Mouse (Mus musculus) ES-E14 (cell line): ENCODE measurements around the gene 0610009B22Rik. TPM values are rescaled to one million over a fixed set of nuclear protein-coding genes. Genes with fewer than 3 reads are reported as not detected.

Experiments used
- DNase-seq: peaks from one replicate; pipeline ENCODE4 v3.0.0-alpha.2; 2013; ENCODE audit warnings: low read depth, low spot score
- H3K27ac ChIP-seq: 2 replicates; pipeline ENCODE4 v1.5.1; 2012; ENCODE audit warnings: low read depth, mild to moderate bottlenecking, low read length, moderate library complexity, mixed read lengths; ENCODE audit not compliant: poor library complexity, insufficient read depth, severe bottlenecking
- H3K36me3 ChIP-seq: 2 replicates; pipeline ENCODE4 v1.6.1; 2012; ENCODE audit warnings: mild to moderate bottlenecking, low read length, moderate library complexity, mixed read lengths; ENCODE audit not compliant: control insufficient read depth, poor library complexity, insufficient read depth, severe bottlenecking
- H3K4me1 ChIP-seq, 2 experiments: fragments of 150-350 bp in 1 of 2; sonication (generic) in 1 of 2; 2 replicates each; pipeline ENCODE4 v1.6.1; 2012; ENCODE audit warnings: low read length in 2 of 2, mild to moderate bottlenecking in 1 of 2, mixed read lengths in 1 of 2; ENCODE audit not compliant: control insufficient read depth in 2 of 2, insufficient read depth in 2 of 2, poor library complexity in 1 of 2
- H3K4me3 ChIP-seq, 2 experiments: fragments of 150-350 bp in 1 of 2; sonication (generic) in 1 of 2; 2 replicates each; pipeline ENCODE4 v1.5.1; 2012; ENCODE audit warnings: low read length in 2 of 2, low read depth in 1 of 2, mild to moderate bottlenecking in 1 of 2, mixed read lengths in 1 of 2; ENCODE audit not compliant: insufficient read depth in 1 of 2, poor library complexity in 1 of 2, severe bottlenecking in 1 of 2
- H3K9ac ChIP-seq: 2 replicates; pipeline ENCODE4 v1.6.1; 2012; ENCODE audit warnings: low read depth, mild to moderate bottlenecking, low read length, mixed read lengths; ENCODE audit not compliant: poor library complexity, insufficient read depth, severe bottlenecking
- H3K9me3 ChIP-seq: fragments of 150-350 bp; sonication (generic); 2 replicates; pipeline ENCODE4 v1.6.1; 2012; ENCODE audit warnings: low read depth, mild to moderate bottlenecking, low read length; ENCODE audit not compliant: control insufficient read depth, insufficient read depth
- CHD2 ChIP-seq: IDR thresholded peaks from 2 replicates; pipeline ENCODE4 v1.6.1; 2014; ENCODE audit warnings: mild to moderate bottlenecking, low read depth, low read length, inconsistent platforms
- HCFC1 ChIP-seq: IDR thresholded peaks from 2 replicates; pipeline ENCODE4 v1.6.1; 2012; ENCODE audit warnings: low read length, inconsistent platforms, borderline replicate concordance; ENCODE audit not compliant: insufficient read depth
- MAFK ChIP-seq: IDR thresholded peaks from 2 replicates; pipeline ENCODE4 v1.6.1; 2014; ENCODE audit warnings: mild to moderate bottlenecking, low read depth, low read length, inconsistent platforms; ENCODE audit not compliant: insufficient read depth
- ZC3H11A ChIP-seq: IDR thresholded peaks from 2 replicates; pipeline ENCODE4 v1.6.1; 2012; ENCODE audit warnings: low read depth, mild to moderate bottlenecking, inconsistent platforms, low read length, borderline replicate concordance
- ZNF384 ChIP-seq: IDR thresholded peaks from 2 replicates; pipeline ENCODE4 v1.6.1; 2012; ENCODE audit warnings: low read depth, low read length, inconsistent platforms
- in situ Hi-C, 2 experiments: fragments of 600-800 bp; cut with MboI; formaldehyde crosslinking; loops; one replicate each; pipeline ENCODE4 v1.15.1; 2025; ENCODE audit warnings: low sequenced_read_pairs in 2 of 2, inconsistent platforms in 1 of 2; ENCODE audit not compliant: unreplicated experiment in 2 of 2
- total RNA-seq: library from RNA; depleted of rRNA; stranded (reverse); fragments of 300-350 nt; gene quantifications from 2 replicates; pipeline ENCODE4 v1.2.3, GENCODE M21; 2012; rRNA removed

The 0610009B22Rik gene
- total RNA-seq, 1 experiment, result 38.8 TPM

DNA sequence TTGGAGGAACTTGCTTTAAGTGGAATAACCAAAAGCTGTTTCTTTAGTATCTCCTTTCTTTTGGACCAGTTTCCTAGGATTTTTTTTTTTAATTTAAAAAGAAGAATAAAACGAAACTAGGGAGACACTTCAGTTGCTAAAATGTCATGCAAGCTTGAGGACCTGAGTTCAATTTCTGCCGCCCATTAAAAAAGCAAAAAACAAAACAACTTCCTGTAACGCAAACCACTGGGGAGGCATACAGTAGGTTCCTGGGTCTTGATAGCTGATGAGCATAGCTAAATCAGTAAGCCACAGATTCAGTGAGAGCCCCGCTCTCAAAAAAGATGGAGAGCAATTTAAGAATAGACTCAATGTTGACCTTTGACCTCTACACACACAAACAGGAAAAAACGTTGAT is 50.2 kb downstream of the 0610009B22Rik start:
- Histone ChIP-seq H3K4me1 (peaks cover 5 to 14% of the 10 kb centered on the region in 2 experiments; a peak in 3 of 4 replicates), H3K4me3 (peak overlapping the region in 1 of 2 experiments; percentile 37; a peak in 1 of 4 replicates), H3K36me3 (peaks cover 12% of the 10 kb centered on the region), H3K27ac (peak overlapping the region; percentile 85), H3K9me3 (no peaks in the 10 kb centered on the region), H3K9ac (no peak overlapping the region)
- TF ChIP-seq CHD2, result 0 out of 2 replicates have a peak, but pooled peaks have one; percentile 10
- TF ChIP-seq ZC3H11A, result no peak
- no peak for TF ChIP-seq HCFC1
- no peak for DNase-seq
- in situ Hi-C loops, result no loop called here

DNA sequence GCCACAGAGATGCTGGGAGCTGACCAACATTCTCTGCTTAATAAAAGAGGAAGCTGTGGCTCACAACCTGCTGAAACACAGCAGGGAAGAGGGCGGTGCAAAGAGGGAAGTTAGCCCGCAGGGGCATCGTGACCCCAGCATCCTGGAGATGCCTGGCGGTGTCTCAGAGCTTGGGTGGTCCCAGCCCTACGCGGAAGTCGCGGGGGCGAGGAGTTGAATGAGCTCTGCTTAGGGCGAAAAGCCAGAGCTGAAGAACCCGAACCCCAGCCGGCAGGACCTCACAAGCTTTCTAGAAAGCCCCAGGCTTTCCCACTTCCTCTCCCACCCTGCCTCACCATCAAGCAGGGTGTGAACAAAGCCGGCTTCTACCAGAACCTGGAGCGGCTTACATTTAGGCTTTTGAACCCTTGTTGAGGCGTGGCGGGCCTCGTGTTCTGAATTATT is 50.7 kb downstream of the 0610009B22Rik start:
- in situ Hi-C loops, result no loop called here
- Histone ChIP-seq H3K4me1 (peaks cover 5 to 11% of the 10 kb centered on the region in 2 experiments; a peak in 3 of 4 replicates), H3K9ac (peak overlapping the region; percentile 18; the same call in 1 of the 2 replicates), H3K9me3 (no peaks in the 10 kb centered on the region), H3K27ac (peak overlapping the region; percentile 85), H3K36me3 (peaks cover 8% of the 10 kb centered on the region), H3K4me3 (peak overlapping the region in 1 of 2 experiments; percentile 37; a peak in 3 of 4 replicates)
- DNase-seq, result peak; percentile 90
- no peak for TF ChIP-seq ZNF384
- TF ChIP-seq ZC3H11A, result no peak
- no peak for TF ChIP-seq HCFC1
- no peak for TF ChIP-seq MAFK
- TF ChIP-seq CHD2, result no peak

DNA sequence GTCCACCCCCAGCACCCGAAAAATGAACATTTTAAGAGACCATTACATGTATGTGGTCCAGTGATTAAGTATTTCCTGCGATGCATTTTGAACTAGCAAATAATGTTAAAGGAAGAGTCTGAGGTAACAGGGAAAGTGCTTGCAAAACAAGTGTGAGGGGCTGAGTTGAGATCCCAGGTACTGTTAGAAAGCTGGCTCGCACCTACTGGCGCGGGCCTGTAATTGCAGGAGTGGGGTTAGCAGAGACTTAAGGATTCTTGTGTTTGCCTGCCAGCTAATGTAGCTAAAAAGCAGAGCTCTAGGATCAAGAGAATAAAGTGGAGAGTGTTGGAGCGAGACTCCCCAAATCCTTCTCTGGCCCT is 52.4 kb downstream of the 0610009B22Rik start:
- TF ChIP-seq MAFK (no peak), HCFC1 (no peak), CHD2 (no peak)
- peak overlapping the region; percentile 85 for H3K9ac ChIP-seq
- no peaks in the 10 kb centered on the region for H3K9me3 ChIP-seq
- no peak for DNase-seq
- H3K36me3 ChIP-seq, result peaks cover 9% of the 10 kb centered on the region
- peak overlapping the region; percentile 69 to 93 for H3K4me3 ChIP-seq
- peak overlapping the region; percentile 87 for H3K27ac ChIP-seq
- in situ Hi-C loops, result no loop called here
- H3K4me1 ChIP-seq, result peaks cover 5 to 14% of the 10 kb centered on the region in 2 experiments; a peak in 3 of 4 replicates

DNA sequence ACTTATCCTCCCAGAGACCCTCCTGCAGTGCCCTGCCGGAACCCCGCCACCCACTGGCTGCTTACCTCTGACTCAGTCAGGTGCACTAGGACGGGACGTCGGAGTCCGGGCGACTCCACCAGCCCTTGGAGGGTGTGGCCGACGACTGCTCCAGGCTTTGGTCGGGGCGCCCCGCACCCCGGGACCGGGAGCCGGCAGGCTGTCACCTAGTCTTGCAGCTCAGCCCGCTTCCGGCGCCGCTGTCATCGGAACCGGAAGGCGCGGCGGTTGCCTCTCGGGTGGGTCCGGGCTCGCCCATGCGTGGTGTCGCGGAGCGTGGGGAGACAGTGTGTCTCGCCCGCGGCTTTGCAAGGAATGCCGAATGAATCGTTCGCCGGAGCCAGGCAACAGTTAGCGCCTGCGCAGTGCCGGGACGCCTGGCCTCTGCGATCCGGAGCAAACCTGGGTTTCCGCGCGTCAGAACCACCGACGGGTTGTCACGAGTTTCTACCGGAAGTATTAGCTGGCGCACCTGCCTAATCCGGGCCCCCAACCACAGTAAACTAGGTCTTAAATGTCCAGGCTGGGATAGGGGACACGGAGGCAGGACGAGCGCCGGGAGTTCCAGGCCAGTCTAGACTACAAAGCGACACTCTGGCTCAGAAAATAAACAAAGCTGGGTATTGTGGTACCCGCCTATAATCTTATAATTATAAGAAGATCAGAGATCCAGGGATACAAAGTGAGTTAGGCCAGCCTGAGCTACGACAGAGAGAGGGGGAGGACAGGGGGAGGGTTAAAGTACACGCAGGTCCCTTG is 53.0 kb downstream of the 0610009B22Rik start, which contains the start of gene Rmnd5b:
Gene Rmnd5b, minus strand, starts transcription at position 372 of the 798 bp plus-strand sequence.
- H3K36me3 ChIP-seq, result peaks cover 9% of the 10 kb centered on the region
- H3K4me3 ChIP-seq, result peak within 1 kb of the TSS; percentile 69 to 93
- peak within 1 kb of the TSS; percentile 85 for H3K9ac ChIP-seq
- in situ Hi-C loops, result no loop called here
- peak within 1 kb of the TSS; percentile 87 for H3K27ac ChIP-seq
- H3K9me3 ChIP-seq, result no peaks in the 10 kb centered on the region
- no peak for DNase-seq
- no peak for TF ChIP-seq ZC3H11A
- peak; percentile 60; the same call in 1 of the 2 replicates for TF ChIP-seq HCFC1
- peaks cover 5 to 17% of the 10 kb centered on the region in 2 experiments; a peak in 3 of 4 replicates for H3K4me1 ChIP-seq

Other genes starting within 250 kb of the 0610009B22Rik start
- gene Phykpl, start 104.1 kb downstream of the 0610009B22Rik start, total RNA-seq, result 23.4 and 27.4 TPM in 2 replicates
- gene Hnrnpab, start 82.0 kb downstream of the 0610009B22Rik start, total RNA-seq, result 334 and 505 TPM in 2 replicates
- 452 and 461 TPM in 2 replicates for gene Nhp2, start 69.1 kb downstream of the 0610009B22Rik start, total RNA-seq
- gene Rmnd5b, start 53.0 kb downstream of the 0610009B22Rik start, total RNA-seq, result 41.1 and 96.5 TPM in 2 replicates
- gene N4bp3, start 38.0 kb downstream of the 0610009B22Rik start, total RNA-seq, result 23.7 and 43.8 TPM in 2 replicates
- 4.1 and 12.2 TPM in 2 replicates for gene D930048N14Rik, start 37.9 kb downstream of the 0610009B22Rik start, total RNA-seq
- gene Sec24a, start 74.8 kb upstream of the 0610009B22Rik start, total RNA-seq, result 9.3 and 10.9 TPM in 2 replicates
- gene Sar1b, start 74.8 kb upstream of the 0610009B22Rik start, total RNA-seq, result 86.0 and 86.1 TPM in 2 replicates
- 11.5 and 11.8 TPM in 2 replicates for gene Jade2, start 168.8 kb upstream of the 0610009B22Rik start, total RNA-seq